Mouse (Mus musculus) regulatory T cell (primary cell): ENCODE measurements around the gene Lbhd1.
"Not testable (repeated sequence)": the region's sequence is repeated elsewhere in the genome, so short reads cannot be mapped to it uniquely, and the experiment has no call there.

ENCODE experiments used
- in situ Hi-C: fragments of 300-600 bp; cut with MboI, MseI; formaldehyde crosslinking; loops from one replicate; pipeline ENCODE4 v1.15.1; 2025; ENCODE audit warnings: high pct_unique_total_duplicates

Lbhd1 gene

DNA sequence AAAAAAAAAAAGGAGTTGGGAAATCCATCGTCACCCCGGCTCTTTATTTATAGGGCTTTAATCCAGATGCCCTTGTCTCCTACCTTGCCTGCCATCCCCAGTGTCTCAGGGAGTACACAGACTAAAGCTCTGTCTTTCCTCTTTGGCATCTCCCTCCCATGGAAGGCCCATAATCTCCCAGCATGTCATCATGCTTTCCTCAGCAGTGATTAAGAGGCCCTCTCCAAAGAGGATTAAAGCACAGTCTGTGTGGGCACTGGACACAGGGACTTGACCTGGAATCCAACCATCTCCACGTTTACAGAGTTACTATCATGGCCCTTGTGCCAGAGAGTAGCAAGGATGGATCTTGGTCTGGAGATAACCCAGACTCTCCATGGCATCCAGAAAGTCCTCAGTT is at the start of gene Lbhd1, which contains the start of gene Gm49403:
Gene Lbhd1 (plus strand): TSS at position 117 of the 400 bp plus-strand sequence.
Gene Gm49403 (plus strand): TSS at position 315 of the 400 bp plus-strand sequence.
- in situ Hi-C loops = loop anchor here (25.0 kb wide), 1 partner anchor 1104 kb away; the partner anchor contains the start of gene Fth1

- in situ Hi-C loops = loop anchor here (5.0 to 25.0 kb wide), 3 partner anchors 61 to 249 kb away; partner anchors contain the start of genes Ganab and Slc22a8
Measured at GRCm38 (mm10) chr19:8836327-8836726, 47.2 kb upstream of the Lbhd1 start.

- in situ Hi-C loops = loop anchor here (5.0 to 25.0 kb wide), 3 partner anchors 60 to 250 kb away; partner anchors contain the start of genes Ganab and Slc22a8
Measured at GRCm38 (mm10) chr19:8837251-8837791, 46.2 kb upstream of the Lbhd1 start, which contains the start of gene Bscl2. TSS of gene Bscl2 (plus strand) at chr19:8837467.

- in situ Hi-C loops = loop anchor here (5.0 to 25.0 kb wide), 3 partner anchors 59 to 251 kb away; partner anchors contain the start of genes Ganab and Slc22a8
Measured at GRCm38 (mm10) chr19:8838041-8838730, 45.3 kb upstream of the Lbhd1 start.

DNA sequence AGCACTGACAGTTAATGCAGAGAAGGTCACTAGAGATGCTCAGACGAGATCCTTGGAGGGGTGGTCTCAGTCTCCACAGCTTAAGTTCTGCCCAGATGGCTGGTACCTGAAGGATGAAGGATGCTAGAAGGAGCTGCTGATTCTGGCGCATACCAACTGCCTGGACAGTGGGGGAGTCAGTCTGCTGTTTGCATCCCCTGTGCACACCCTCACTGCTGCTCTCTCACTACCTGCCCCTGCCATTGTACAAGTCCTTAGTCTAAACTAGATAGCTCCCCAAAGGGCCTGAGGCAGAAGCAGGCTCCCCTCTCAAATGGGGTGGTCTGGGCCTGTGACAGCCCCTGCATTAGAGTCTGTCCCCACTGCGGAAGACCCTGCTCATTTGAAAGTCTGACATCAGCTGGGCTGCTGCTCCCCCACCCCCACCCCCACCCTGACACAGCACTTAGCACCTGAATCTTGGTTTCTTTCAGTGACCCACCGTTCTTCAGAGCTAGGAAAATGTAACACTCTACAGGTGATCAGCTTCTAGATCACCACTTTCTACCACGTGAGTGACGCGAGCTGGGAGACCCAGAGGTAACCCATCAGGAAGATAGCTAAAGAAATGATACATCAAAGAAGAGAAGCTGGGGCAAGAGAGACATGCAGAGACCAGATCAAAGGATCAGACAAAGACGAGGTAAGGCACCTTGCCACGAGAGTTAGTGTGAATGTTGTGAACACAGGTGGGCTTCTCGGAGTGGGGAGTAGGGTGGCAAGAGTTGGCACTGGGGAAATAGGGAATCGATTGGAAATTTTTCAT is 44.2 kb upstream of the Lbhd1 start, which contains the start of gene Gng3:
Gene Gng3 (minus strand): TSS at position 92 of the 805 bp plus-strand sequence.
- in situ Hi-C loops = loop anchor here (5.0 to 25.0 kb wide), 3 partner anchors 58 to 252 kb away; partner anchors contain the start of genes Ganab and Slc22a8

GRCm38 (mm10) chr19:8839908-8840791 is 43.4 kb upstream of the Lbhd1 start:
- in situ Hi-C loops = loop anchor here (5.0 to 25.0 kb wide), 3 partner anchors 57 to 253 kb away; partner anchors contain the start of genes Ganab and Slc22a8

DNA sequence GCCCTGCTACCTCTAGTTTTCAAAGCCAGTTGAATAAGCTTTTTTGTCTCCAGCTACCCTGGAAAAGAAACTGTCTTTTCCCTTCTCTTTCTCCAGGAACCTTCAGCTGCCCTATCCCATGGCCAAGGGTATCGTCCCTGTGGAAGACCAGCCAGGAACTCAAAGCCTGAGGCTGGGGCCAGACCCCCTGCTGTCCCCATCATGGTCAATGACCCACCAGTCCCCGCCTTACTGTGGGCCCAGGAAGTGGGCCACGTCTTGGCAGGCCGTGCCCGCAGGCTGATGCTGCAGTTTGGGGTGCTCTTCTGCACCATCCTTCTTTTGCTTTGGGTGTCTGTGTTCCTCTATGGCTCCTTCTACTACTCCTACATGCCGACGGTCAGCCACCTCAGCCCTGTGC is 42.5 kb upstream of the Lbhd1 start:
- in situ Hi-C loops = loop anchor here (25.0 kb wide), 1 partner anchor 254 kb away; the partner anchor contains the start of gene Slc22a8

- in situ Hi-C loops = loop anchor here (25.0 kb wide), 1 partner anchor 256 kb away; the partner anchor contains the start of gene Slc22a8
Measured at GRCm38 (mm10) chr19:8842961-8843360, 40.6 kb upstream of the Lbhd1 start.

GRCm38 (mm10) chr19:8844371-8845129 is 39.0 kb upstream of the Lbhd1 start:
- in situ Hi-C loops = loop anchor here (5.0 to 25.0 kb wide), 2 partner anchors 257 to 268 kb away; partner anchors contain the start of gene Slc22a8

DNA sequence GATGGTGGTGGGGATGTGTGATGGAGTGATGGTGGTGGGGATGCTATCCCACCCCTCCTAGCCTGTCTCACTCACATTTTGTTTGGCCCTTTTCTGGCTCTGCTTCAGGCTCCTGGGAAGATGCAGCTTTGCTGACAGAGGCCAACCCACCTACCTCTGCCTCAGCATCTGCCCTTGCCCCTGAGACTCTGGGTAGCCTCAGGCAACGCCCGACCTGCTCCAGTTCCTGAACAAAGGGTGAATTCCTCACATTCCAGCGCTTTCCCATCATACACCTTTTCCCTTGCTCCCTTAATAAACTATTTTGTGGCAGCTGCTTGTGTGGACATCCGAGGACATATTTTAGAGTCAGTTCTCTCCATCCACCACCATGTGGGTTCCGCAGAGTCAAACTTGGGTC is 35.2 kb upstream of the Lbhd1 start:
- in situ Hi-C loops = loop anchor here (5.0 to 25.0 kb wide), 2 partner anchors 261 to 264 kb away; partner anchors contain the start of gene Slc22a8

DNA sequence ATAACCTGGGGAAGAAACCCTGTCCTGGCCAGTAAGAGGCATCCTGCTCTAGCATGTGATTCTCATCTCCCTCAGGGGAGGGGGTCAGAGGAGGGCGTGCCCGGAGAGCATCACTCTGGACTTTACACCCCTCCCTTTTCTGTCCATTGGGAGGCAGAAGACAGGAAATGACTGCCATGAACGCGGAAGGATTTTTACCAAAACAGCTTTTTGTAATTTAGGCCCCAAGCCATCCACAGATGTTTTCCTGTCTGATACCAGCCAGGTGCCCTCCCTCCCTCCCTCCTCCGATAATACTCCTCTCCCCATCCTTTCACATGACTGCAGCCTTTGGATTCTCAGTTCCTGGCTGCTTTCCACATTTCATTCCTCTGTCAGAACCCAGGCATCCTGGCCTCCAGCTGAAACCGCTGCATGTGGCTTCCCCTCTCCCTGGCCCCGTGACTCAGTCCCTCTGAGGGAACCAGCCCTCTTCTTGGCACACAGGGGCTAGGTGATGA is 33.1 kb upstream of the Lbhd1 start, which contains the start of gene Lrrn4cl:
Gene Lrrn4cl (plus strand): TSS at position 367 of the 500 bp plus-strand sequence.
- in situ Hi-C loops = no loop called here

- in situ Hi-C loops = no loop called here
Measured at GRCm38 (mm10) chr19:8851639-8852038, 31.9 kb upstream of the Lbhd1 start.

DNA sequence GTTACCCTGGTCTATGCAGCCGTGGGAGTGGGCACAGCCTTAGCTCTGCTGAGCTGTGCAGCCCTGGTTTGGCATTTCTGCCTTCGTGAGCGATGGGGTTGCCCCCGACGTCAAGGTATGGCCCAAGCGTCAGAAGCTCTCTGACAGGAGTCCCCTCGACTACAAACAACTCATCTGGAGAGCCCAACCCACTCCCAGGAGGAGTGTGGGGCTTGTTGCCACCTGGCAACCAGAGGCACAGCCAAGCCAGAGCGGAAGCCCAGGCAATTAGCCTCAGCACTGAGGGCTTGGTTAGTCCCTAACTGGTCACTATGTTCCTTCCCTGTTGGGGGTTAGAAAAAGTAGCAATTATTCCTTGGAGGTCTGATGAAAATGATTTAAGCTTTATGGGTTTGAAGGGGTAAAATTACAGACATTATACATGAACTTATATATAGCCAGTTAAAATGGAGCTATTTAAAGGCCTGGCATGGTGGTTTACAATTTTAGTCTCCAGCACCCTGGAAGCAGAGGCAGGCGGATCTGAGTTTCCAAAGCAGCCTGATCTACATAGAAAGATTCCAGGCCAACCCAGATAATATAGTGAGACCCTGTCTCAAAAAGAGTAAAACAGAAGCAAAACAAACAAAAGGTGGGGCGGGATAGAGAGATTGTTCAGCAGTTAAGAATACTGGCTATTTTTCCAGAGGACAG is 31.1 kb upstream of the Lbhd1 start:
- in situ Hi-C loops = no loop called here

- in situ Hi-C loops = no loop called here
Measured at GRCm38 (mm10) chr19:8853117-8853516, 30.4 kb upstream of the Lbhd1 start.

DNA sequence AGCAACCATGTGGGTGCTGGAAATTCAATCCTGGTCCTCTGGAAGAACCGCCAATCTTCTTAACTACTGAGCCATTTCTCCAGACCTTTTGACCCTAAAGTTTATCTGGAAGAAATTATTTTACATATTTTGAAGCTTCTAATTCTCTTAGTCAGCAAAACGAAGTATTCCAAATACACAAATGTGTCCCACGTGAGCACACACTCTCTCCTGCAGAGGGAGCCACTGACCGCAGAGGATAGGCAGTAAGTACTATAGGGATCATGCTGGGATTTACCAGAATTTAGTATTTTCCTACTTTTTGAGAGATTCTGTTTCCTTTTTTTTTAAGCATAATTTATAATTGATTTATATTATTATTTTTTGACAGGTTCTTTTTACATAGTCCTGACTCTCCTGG is 25.8 kb upstream of the Lbhd1 start:
- in situ Hi-C loops = no loop called here

- in situ Hi-C loops = no loop called here
Measured at GRCm38 (mm10) chr19:8859018-8859417, 24.5 kb upstream of the Lbhd1 start.

- in situ Hi-C loops = no loop called here
Measured at GRCm38 (mm10) chr19:8864265-8864664, 19.3 kb upstream of the Lbhd1 start.

- in situ Hi-C loops = not testable (repeated sequence)
Measured at GRCm38 (mm10) chr19:8870381-8870780, 13.2 kb upstream of the Lbhd1 start.

DNA sequence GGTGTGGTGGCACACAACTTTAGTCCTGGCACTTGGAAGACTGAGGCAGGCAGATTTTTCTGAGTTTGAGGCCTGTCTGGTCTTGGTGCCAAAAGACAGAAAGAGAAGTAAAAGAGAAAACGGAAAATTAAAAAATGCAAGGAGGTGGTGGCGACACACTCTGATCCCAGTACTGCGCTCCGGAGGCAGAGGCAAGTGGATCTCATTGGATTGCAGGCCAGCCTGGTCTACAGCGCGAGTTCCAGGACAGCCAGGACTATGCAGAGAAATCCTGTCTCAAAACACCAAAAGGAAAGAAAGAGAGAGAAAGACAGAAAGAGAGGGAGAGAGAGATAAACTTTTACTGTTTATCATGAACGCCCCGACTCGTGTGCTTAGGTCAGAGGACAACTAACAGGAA is 12.7 kb upstream of the Lbhd1 start:
- in situ Hi-C loops = no loop called here
